Mouse (Mus musculus) stomach, embryonic 14.5 days (tissue): ENCODE data around the gene Golt1a. TPM values are rescaled to one million over a fixed set of nuclear protein-coding genes. Genes with fewer than 3 reads are reported as not detected.

Source experiments
- ATAC-seq: fragments of 200-750 bp; cut with Nextera tagmentation; 2 replicates; pipeline ENCODE4 v1.8.0; 2017; ENCODE audit warnings: low read depth, moderate TSS enrichment; ENCODE audit not compliant: insufficient number of reproducible peaks, insufficient read depth, low FRiP score
- H3K27ac ChIP-seq: fragments of 300-500 bp; sonication (generic); 2 replicates; pipeline ENCODE4 v1.5.1; 2014; ENCODE audit warnings: mild to moderate bottlenecking, low read length, moderate library complexity, mixed read lengths
- H3K27me3 ChIP-seq: fragments of 300-500 bp; sonication (generic); 2 replicates; pipeline ENCODE4 v1.6.1; 2014; ENCODE audit warnings: low read length, control low read depth, mixed read lengths; ENCODE audit not compliant: control insufficient read depth, insufficient read depth
- H3K36me3 ChIP-seq: fragments of 300-500 bp; sonication (generic); 2 replicates; pipeline ENCODE4 v1.6.1; 2014; ENCODE audit warnings: mild to moderate bottlenecking, control low read depth, low read length, moderate library complexity, mixed read lengths; ENCODE audit not compliant: control insufficient read depth, insufficient read depth
- H3K4me1 ChIP-seq: fragments of 300-500 bp; sonication (generic); 2 replicates; pipeline ENCODE4 v1.6.1; 2014; ENCODE audit warnings: low read length, control low read depth, mixed read lengths; ENCODE audit not compliant: control insufficient read depth, insufficient read depth
- H3K4me2 ChIP-seq: fragments of 300-500 bp; sonication (generic); replicated peaks from 2 replicates; pipeline ENCODE4 v1.6.1; 2014; ENCODE audit warnings: low read depth, low read length, control low read depth
- H3K4me3 ChIP-seq: fragments of 300-500 bp; sonication (generic); 2 replicates; pipeline ENCODE4 v1.5.1; 2014; ENCODE audit warnings: low read depth, low read length, control low read depth
- H3K9ac ChIP-seq: fragments of 300-500 bp; sonication (generic); replicated peaks from 2 replicates; pipeline ENCODE4 v1.6.1; 2014; ENCODE audit warnings: low read depth, mild to moderate bottlenecking, control low read depth, low read length, moderate library complexity, mixed read lengths
- H3K9me3 ChIP-seq: fragments of 300-500 bp; sonication (generic); 2 replicates; pipeline ENCODE4 v1.6.1; 2016; ENCODE audit warnings: low read depth, low read length, control low read depth; ENCODE audit not compliant: control insufficient read depth
- WGBS: fragments of 180-500 bp; shearing (Covaris S2); extraction: QIAGEN DNeasy Blood & Tissue Kit; methylation state at CpG from one replicate; pipeline ENCODE4 v1.1.7; 2014; 5-methylcytosine and 5-hydroxymethylcytosine counted together
- polyA plus RNA-seq: library from polyadenylated mRNA; unstranded; fragments of >200 nt; fragmentation: Nextera tagmentation; extraction: Ambion mirVana; gene quantifications from 2 replicates; pipeline ENCODE4 v1.2.1, GENCODE M21; 2014

Golt1a gene
- 1.5 and 2.8 TPM in 2 replicates for polyA plus RNA-seq

- Histone ChIP-seq H3K4me2 (peak within 1 kb of the TSS; percentile 38), H3K27ac (peak within 1 kb of the TSS; percentile 6), H3K9ac (no peak within 1 kb of the TSS), H3K27me3 (no peaks in the 10 kb centered on the region), H3K4me3 (no peak within 1 kb of the TSS), H3K36me3 (no peaks in the 10 kb centered on the region), H3K4me1 (no peaks in the 10 kb centered on the region), H3K9me3 (no peaks in the 10 kb centered on the region)
- ATAC-seq = peak; percentile 54
- WGBS = 48% methylated on average over 14 of the region's 14 CpGs
Measured at GRCm38 (mm10) chr1:133309652-133310267, at the start of gene Golt1a. Gene Golt1a (plus strand): TSS chr1:133309800.

GRCm38 (mm10) chr1:133262628-133263027 lies 47.0 kb upstream of the Golt1a start:
- no peaks in the 10 kb centered on the region for H3K27me3 ChIP-seq
- H3K9ac ChIP-seq = no peak overlapping the region
- H3K9me3 ChIP-seq = no peaks in the 10 kb centered on the region
- H3K4me2 ChIP-seq = no peak overlapping the region
- no peak for ATAC-seq
- no peak overlapping the region for H3K4me3 ChIP-seq
- no peak overlapping the region for H3K27ac ChIP-seq
- WGBS = 90% methylated on average over 6 of the region's 6 CpGs
- H3K36me3 ChIP-seq = peaks cover 7% of the 10 kb centered on the region; the same call in 1 of the 2 replicates
- H3K4me1 ChIP-seq = peaks cover 13% of the 10 kb centered on the region; the same call in 1 of the 2 replicates

- H3K27ac ChIP-seq = no peak overlapping the region
- no peaks in the 10 kb centered on the region for H3K27me3 ChIP-seq
- H3K9ac ChIP-seq = no peak overlapping the region
- H3K4me3 ChIP-seq = no peak overlapping the region
- H3K36me3 ChIP-seq = peaks cover 7% of the 10 kb centered on the region; the same call in 1 of the 2 replicates
- no peaks in the 10 kb centered on the region for H3K9me3 ChIP-seq
- no peak for ATAC-seq
- H3K4me1 ChIP-seq = peaks cover 12% of the 10 kb centered on the region; the same call in 1 of the 2 replicates
- whole genome bisulfite sequencing = 82% methylated on average over 7 of the region's 7 CpGs
- H3K4me2 ChIP-seq = no peak overlapping the region
Measured at GRCm38 (mm10) chr1:133263134-133263533, 46.5 kb upstream of the Golt1a start.

GRCm38 (mm10) chr1:133264367-133264766 lies 45.2 kb upstream of the Golt1a start:
- Histone ChIP-seq H3K36me3 (peaks cover 7% of the 10 kb centered on the region; the same call in 1 of the 2 replicates), H3K9ac (no peak overlapping the region), H3K4me3 (no peak overlapping the region), H3K4me2 (no peak overlapping the region), H3K9me3 (no peaks in the 10 kb centered on the region), H3K4me1 (peaks cover 10% of the 10 kb centered on the region; the same call in 1 of the 2 replicates), H3K27me3 (no peaks in the 10 kb centered on the region), H3K27ac (peak overlapping the region; percentile 33; the same call in 1 of the 2 replicates)
- 78% methylated on average over 12 of the region's 12 CpGs for WGBS
- no peak for ATAC-seq

GRCm38 (mm10) chr1:133265114-133265766 lies 44.4 kb upstream of the Golt1a start:
- 26% methylated on average over 11 of the region's 11 CpGs for WGBS
- H3K36me3 ChIP-seq = peaks cover 4% of the 10 kb centered on the region; the same call in 1 of the 2 replicates
- H3K27ac ChIP-seq = peak overlapping the region; percentile 44
- no peak overlapping the region for H3K4me3 ChIP-seq
- ATAC-seq = peak; percentile 87
- H3K4me2 ChIP-seq = no peak overlapping the region
- no peaks in the 10 kb centered on the region for H3K9me3 ChIP-seq
- peaks cover 10% of the 10 kb centered on the region; the same call in 1 of the 2 replicates for H3K4me1 ChIP-seq
- no peak overlapping the region for H3K9ac ChIP-seq
- no peaks in the 10 kb centered on the region for H3K27me3 ChIP-seq

GRCm38 (mm10) chr1:133267094-133267493 lies 42.5 kb upstream of the Golt1a start:
- Histone ChIP-seq H3K4me2 (no peak overlapping the region), H3K27me3 (no peaks in the 10 kb centered on the region)
- WGBS = 75% methylated on average over 3 of the region's 3 CpGs

GRCm38 (mm10) chr1:133267813-133268492 lies 41.6 kb upstream of the Golt1a start:
- Histone ChIP-seq H3K4me1 (peaks cover 10% of the 10 kb centered on the region; the same call in 1 of the 2 replicates), H3K9ac (no peak overlapping the region), H3K4me3 (no peak overlapping the region), H3K27ac (no peak overlapping the region), H3K4me2 (no peak overlapping the region), H3K36me3 (peaks cover 7% of the 10 kb centered on the region; the same call in 1 of the 2 replicates), H3K27me3 (no peaks in the 10 kb centered on the region), H3K9me3 (no peaks in the 10 kb centered on the region)
- 35% methylated on average over 10 of the region's 10 CpGs for WGBS
- no peak for ATAC-seq

More at GRCm38 (mm10) chr1:133267094-133267493, 42.5 kb upstream of the Golt1a start:
- ATAC-seq = no peak
- peaks cover 10% of the 10 kb centered on the region; the same call in 1 of the 2 replicates for H3K4me1 ChIP-seq
- H3K4me3 ChIP-seq = no peak overlapping the region
- no peak overlapping the region for H3K9ac ChIP-seq
- no peak overlapping the region for H3K27ac ChIP-seq
- H3K36me3 ChIP-seq = peaks cover 4% of the 10 kb centered on the region; the same call in 1 of the 2 replicates
- H3K9me3 ChIP-seq = no peaks in the 10 kb centered on the region

- WGBS = 72% methylated on average over 3 of the region's 3 CpGs
- H3K27ac ChIP-seq = no peak overlapping the region
- H3K27me3 ChIP-seq = no peaks in the 10 kb centered on the region
- H3K36me3 ChIP-seq = peaks cover 7% of the 10 kb centered on the region; the same call in 1 of the 2 replicates
- no peak overlapping the region for H3K9ac ChIP-seq
- H3K4me3 ChIP-seq = no peak overlapping the region
- no peak overlapping the region for H3K4me2 ChIP-seq
- H3K9me3 ChIP-seq = no peaks in the 10 kb centered on the region
- ATAC-seq = no peak
- H3K4me1 ChIP-seq = peaks cover 10% of the 10 kb centered on the region; the same call in 1 of the 2 replicates
Measured at GRCm38 (mm10) chr1:133268503-133268902, 41.1 kb upstream of the Golt1a start.
